Mouse (Mus musculus): ENCODE measurements around the gene Spats2.
"Not testable (repeated sequence)": the region's sequence is repeated elsewhere in the genome, so short reads cannot be mapped to it uniquely, and the experiment has no call there.

The Spats2 gene

GRCm38 (mm10) chr15:99139669-99140068, 14.0 kb downstream of the Spats2 start:
- DNase-seq (ENCODE audit: low spot score in 2 of 2), result no peak

GRCm38 (mm10) chr15:99150516-99150915, 24.8 kb downstream of the Spats2 start:
- no peak for DNase-seq (ENCODE audit: low spot score in 2 of 2)

GRCm38 (mm10) chr15:99151324-99151723, 25.6 kb downstream of the Spats2 start:
- no peak for DNase-seq (ENCODE audit: low spot score in 2 of 2)

- no peak for DNase-seq (ENCODE audit: low spot score in 2 of 2)
These were observed 27.8 kb downstream of the Spats2 start for GRCm38 (mm10) chr15:99153466-99153865.

GRCm38 (mm10) chr15:99154515-99154914, 28.8 kb downstream of the Spats2 start:
- not testable (repeated sequence) for DNase-seq (ENCODE audit: low spot score in 2 of 2)

- DNase-seq (ENCODE audit: low spot score in 2 of 2), result no peak
These were observed 38.0 kb downstream of the Spats2 start for GRCm38 (mm10) chr15:99163512-99164365.

- no peak for DNase-seq (ENCODE audit: low spot score in 2 of 2)
These were observed 46.4 kb downstream of the Spats2 start for GRCm38 (mm10) chr15:99172131-99172530.

GRCm38 (mm10) chr15:99179639-99180038, 53.9 kb downstream of the Spats2 start:
- DNase-seq (ENCODE audit: low spot score in 2 of 2), result no peak

- no peak for DNase-seq (ENCODE audit: low spot score in 2 of 2)
These were observed 58.6 kb downstream of the Spats2 start for GRCm38 (mm10) chr15:99184217-99184914.

GRCm38 (mm10) chr15:99194358-99194757, 68.6 kb downstream of the Spats2 start:
- no peak for DNase-seq (ENCODE audit: low spot score in 2 of 2)

- no peak for DNase-seq (ENCODE audit: low spot score in 2 of 2)
These were observed 69.3 kb downstream of the Spats2 start for GRCm38 (mm10) chr15:99195043-99195442.

- no peak for DNase-seq (ENCODE audit: low spot score in 2 of 2)
These were observed 73.0 kb downstream of the Spats2 start for GRCm38 (mm10) chr15:99198761-99199160.

- DNase-seq (ENCODE audit: low spot score in 2 of 2), result no peak
These were observed 80.2 kb downstream of the Spats2 start for GRCm38 (mm10) chr15:99205959-99206358.

- DNase-seq (ENCODE audit: low spot score in 2 of 2), result no peak
These were observed 87.5 kb downstream of the Spats2 start for GRCm38 (mm10) chr15:99213183-99213582.

- no peak for DNase-seq (ENCODE audit: low spot score in 2 of 2)
These were observed 89.2 kb downstream of the Spats2 start for GRCm38 (mm10) chr15:99214941-99215340.

- DNase-seq (ENCODE audit: low spot score in 2 of 2), result no peak
These were observed 90.2 kb downstream of the Spats2 start for GRCm38 (mm10) chr15:99215741-99216463.

- DNase-seq (ENCODE audit: low spot score in 2 of 2), result no peak
These were observed 91.9 kb downstream of the Spats2 start for GRCm38 (mm10) chr15:99217630-99218029.

- no peak for DNase-seq (ENCODE audit: low spot score in 2 of 2)
These were observed 95.7 kb downstream of the Spats2 start for GRCm38 (mm10) chr15:99221315-99221952.

GRCm38 (mm10) chr15:99222794-99223584, 97.3 kb downstream of the Spats2 start:
- no peak for DNase-seq (ENCODE audit: low spot score in 2 of 2)

- no peak for DNase-seq (ENCODE audit: low spot score in 2 of 2)
These were observed 98.0 kb downstream of the Spats2 start for GRCm38 (mm10) chr15:99223585-99224207.

All from natural killer cell, adult 2 months (primary cell).